Mouse (Mus musculus): ENCODE measurements around the gene Mef2d.

GRCm38 (mm10) chr3:88147444-88147843, 5.3 kb downstream of the Mef2d start:
- TF ChIP-seq TAL1 (IDR thresholded peaks at IDR 0.05; ENCODE audit: low read length) (no peak), GATA1 (IDR thresholded peaks at IDR 0.05; ENCODE audit: low read length) (no peak)
